Mouse (Mus musculus) small intestine, adult 2 months (tissue): ENCODE measurements around the gene Plcb4. TPM values are rescaled to one million over a fixed set of nuclear protein-coding genes. Genes with fewer than 3 reads are reported as not detected.

Source experiments
- H3K27ac ChIP-seq: fragments of 200-500 bp; 2 replicates; pipeline ENCODE4 v1.5.1; 2012; ENCODE audit warnings: low read depth, low read length, control low read depth, inconsistent platforms; ENCODE audit not compliant: insufficient read depth
- H3K27me3 ChIP-seq: fragments of 200-500 bp; 2 replicates; pipeline ENCODE4 v1.6.1; 2012; ENCODE audit warnings: mild to moderate bottlenecking, moderate library complexity, low read length, inconsistent platforms; ENCODE audit not compliant: control insufficient read depth, insufficient read depth
- H3K36me3 ChIP-seq: fragments of 200-500 bp; 2 replicates; pipeline ENCODE4 v1.6.1; 2012; ENCODE audit warnings: mild to moderate bottlenecking, low read length, control low read depth, inconsistent platforms; ENCODE audit not compliant: control insufficient read depth, insufficient read depth
- H3K4me1 ChIP-seq: fragments of 200-500 bp; 2 replicates; pipeline ENCODE4 v1.6.1; 2012; ENCODE audit warnings: low read length, inconsistent platforms, mixed read lengths; ENCODE audit not compliant: control insufficient read depth, insufficient read depth, insufficient read length
- H3K4me3 ChIP-seq: fragments of 200-500 bp; 2 replicates; pipeline ENCODE4 v1.5.1; 2012; ENCODE audit warnings: low read depth, mild to moderate bottlenecking, control low read depth, inconsistent platforms, low read length, moderate library complexity
- CTCF ChIP-seq: fragments of 200-500 bp; IDR thresholded peaks from 2 replicates; pipeline ENCODE4 v1.5.1; 2012; ENCODE audit warnings: low read depth, mild to moderate bottlenecking, control low read depth, inconsistent platforms, low read length, moderate library complexity, mixed read lengths; ENCODE audit not compliant: insufficient replicate concordance, insufficient read length; ENCODE audit errors: extremely low read depth
- POLR2A ChIP-seq: fragments of 200-500 bp; IDR thresholded peaks from 2 replicates; pipeline ENCODE4 v1.6.1; 2012; ENCODE audit warnings: low read depth, mild to moderate bottlenecking, control low read depth, inconsistent platforms, low read length, moderate library complexity
- WGBS: fragments of 180-500 bp; shearing (Covaris S2); methylation state at CpG from one replicate; pipeline ENCODE4 v1.1.7; 2018; 5-methylcytosine and 5-hydroxymethylcytosine counted together
- polyA plus RNA-seq: library from polyadenylated mRNA; depleted of rRNA; stranded (reverse); fragments of >200 nt; gene quantifications from 2 replicates; pipeline ENCODE4 v1.2.3, GENCODE M21; 2012

Plcb4 gene
- polyA plus RNA-seq, 1 experiment: 1.9 TPM

DNA sequence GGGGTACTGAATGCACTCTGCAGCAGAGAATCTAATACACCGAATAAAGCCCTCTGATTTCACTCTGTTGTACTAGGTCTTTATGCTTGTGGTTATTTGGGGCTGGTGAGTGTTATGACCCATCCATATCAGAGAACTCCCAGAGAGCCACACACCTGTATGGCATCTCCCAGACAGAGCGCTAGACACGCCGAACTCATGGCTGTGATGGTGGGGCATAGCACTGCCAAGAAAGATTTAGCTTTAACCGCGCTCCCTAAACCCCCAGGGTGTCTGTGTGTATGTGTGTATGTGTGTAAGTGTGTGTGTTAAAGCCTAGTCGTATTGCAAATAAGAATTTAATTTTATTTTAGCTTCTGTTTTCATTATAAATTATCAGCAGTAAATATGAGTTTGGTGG lies 399.6 kb downstream of the Plcb4 start:
- no peak overlapping the region for H3K27ac ChIP-seq
- no peak overlapping the region for H3K4me3 ChIP-seq
- TF ChIP-seq CTCF (no peak), POLR2A (no peak)
- no peaks in the 10 kb centered on the region for H3K36me3 ChIP-seq
- H3K4me1 ChIP-seq: no peaks in the 10 kb centered on the region
- WGBS: 12% methylated on average over 7 of the region's 7 CpGs
- H3K27me3 ChIP-seq: no peaks in the 10 kb centered on the region

DNA sequence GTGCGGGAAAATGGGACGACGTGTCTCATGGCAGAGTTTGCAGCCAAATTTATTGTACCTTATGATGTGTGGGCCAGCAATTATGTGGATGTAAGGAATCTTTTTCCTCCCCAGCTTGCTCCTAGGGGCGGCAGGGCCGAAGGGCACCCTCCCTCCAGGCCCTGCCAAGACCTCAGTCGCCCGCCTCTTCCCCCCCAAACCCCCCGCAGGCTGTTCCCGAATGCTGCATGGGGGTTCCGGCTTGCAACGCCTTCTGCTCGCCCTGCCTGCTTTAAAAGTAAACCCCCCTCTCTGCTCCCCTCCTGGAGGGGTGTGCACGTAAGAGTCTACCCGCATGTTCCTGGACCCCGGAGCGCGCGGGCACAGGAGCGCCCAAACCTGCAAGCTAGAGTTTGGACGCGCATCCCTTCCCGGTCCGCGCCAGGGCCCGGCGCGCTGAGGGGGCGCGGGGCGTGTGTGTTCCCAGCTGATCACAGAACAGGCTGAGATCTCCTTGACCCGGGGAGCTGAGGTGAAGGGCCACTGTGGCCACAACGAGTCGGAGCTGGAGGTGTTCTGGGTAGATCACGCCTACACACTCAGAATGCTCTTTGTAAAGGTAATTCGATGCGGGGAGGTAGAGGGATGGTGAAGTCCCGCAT lies 400.3 kb downstream of the Plcb4 start:
- H3K4me1 ChIP-seq: no peaks in the 10 kb centered on the region
- H3K27me3 ChIP-seq: no peaks in the 10 kb centered on the region
- TF ChIP-seq CTCF: no peak
- 4% methylated on average over 37 of the region's 37 CpGs for WGBS
- no peak overlapping the region for H3K27ac ChIP-seq
- no peaks in the 10 kb centered on the region for H3K36me3 ChIP-seq
- no peak overlapping the region for H3K4me3 ChIP-seq
